Mouse (Mus musculus) hindbrain, embryonic 10.5 days (tissue): ENCODE results near the gene Arid5b. TPM values are rescaled to one million over a fixed set of nuclear protein-coding genes. Genes with fewer than 3 reads are reported as not detected.

Source experiments
- DNase-seq: peaks from one replicate; pipeline ENCODE4 v3.0.0-alpha.2; 2017; ENCODE audit warnings: low spot score
- H3K27ac ChIP-seq: fragments of 300-500 bp; sonication (generic); 2 replicates; pipeline ENCODE4 v1.5.1; 2016; ENCODE audit warnings: mild to moderate bottlenecking, moderate library complexity
- H3K27me3 ChIP-seq: fragments of 300-500 bp; sonication (generic); 2 replicates; pipeline ENCODE4 v1.6.1; 2016; ENCODE audit warnings: mild to moderate bottlenecking; ENCODE audit not compliant: poor library complexity, insufficient read depth, severe bottlenecking
- H3K36me3 ChIP-seq: fragments of 300-500 bp; sonication (generic); 2 replicates; pipeline ENCODE4 v1.6.1; 2016; ENCODE audit warnings: mild to moderate bottlenecking, moderate library complexity
- H3K4me1 ChIP-seq: fragments of 300-500 bp; sonication (generic); replicated peaks from 2 replicates; pipeline ENCODE4 v1.6.1; 2016; ENCODE audit warnings: mild to moderate bottlenecking
- H3K4me3 ChIP-seq: fragments of 300-500 bp; sonication (generic); 2 replicates; pipeline ENCODE4 v1.5.1; 2016; ENCODE audit warnings: mild to moderate bottlenecking, moderate library complexity
- H3K9me3 ChIP-seq: fragments of 300-500 bp; sonication (generic); 2 replicates; pipeline ENCODE4 v1.6.1; 2016; ENCODE audit warnings: mild to moderate bottlenecking, moderate library complexity
- WGBS: fragments of 180-500 bp; shearing (Covaris S2); methylation state at CpG from one replicate; pipeline ENCODE4 v1.1.7; 2016; 5-methylcytosine and 5-hydroxymethylcytosine counted together
- polyA plus RNA-seq: library from polyadenylated mRNA; unstranded; fragments of >200 nt; fragmentation: Nextera tagmentation; extraction: Ambion mirVana; gene quantifications from 2 replicates; pipeline ENCODE4 v1.2.1, GENCODE M21; 2016

The Arid5b gene
- polyA plus RNA-seq, 1 experiment from 2014 or later: 14.2 TPM

DNA sequence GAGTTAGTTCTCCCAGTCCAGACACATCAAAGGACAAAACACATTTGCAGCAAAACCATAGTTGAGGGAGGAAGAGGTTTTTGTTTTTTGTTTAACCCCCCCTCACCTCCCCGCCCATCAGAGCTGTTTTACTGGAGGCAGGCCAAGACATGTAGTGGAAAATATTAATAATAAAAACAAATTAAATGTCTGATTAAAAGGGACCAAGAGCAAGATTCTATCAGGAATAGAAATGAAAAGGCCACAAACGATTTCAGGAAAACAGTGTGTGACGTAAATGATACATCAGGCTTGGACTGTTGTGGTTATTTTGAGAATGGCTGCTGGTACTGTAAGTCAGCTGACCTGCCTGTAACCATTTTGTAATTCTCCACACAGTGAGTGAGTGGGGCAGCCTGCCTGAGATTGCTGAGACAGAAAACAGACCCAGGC, 85.7 kb downstream of the Arid5b start:
- Histone ChIP-seq H3K4me3 (no peak overlapping the region), H3K9me3 (no peaks in the 10 kb centered on the region), H3K36me3 (no peaks in the 10 kb centered on the region), H3K4me1 (peaks cover 26% of the 10 kb centered on the region), H3K27me3 (no peaks in the 10 kb centered on the region), H3K27ac (peak overlapping the region; percentile 29; the same call in 1 of the 2 replicates)
- 67% methylated on average over 3 of the region's 3 CpGs for WGBS
- DNase-seq: no peak

DNA sequence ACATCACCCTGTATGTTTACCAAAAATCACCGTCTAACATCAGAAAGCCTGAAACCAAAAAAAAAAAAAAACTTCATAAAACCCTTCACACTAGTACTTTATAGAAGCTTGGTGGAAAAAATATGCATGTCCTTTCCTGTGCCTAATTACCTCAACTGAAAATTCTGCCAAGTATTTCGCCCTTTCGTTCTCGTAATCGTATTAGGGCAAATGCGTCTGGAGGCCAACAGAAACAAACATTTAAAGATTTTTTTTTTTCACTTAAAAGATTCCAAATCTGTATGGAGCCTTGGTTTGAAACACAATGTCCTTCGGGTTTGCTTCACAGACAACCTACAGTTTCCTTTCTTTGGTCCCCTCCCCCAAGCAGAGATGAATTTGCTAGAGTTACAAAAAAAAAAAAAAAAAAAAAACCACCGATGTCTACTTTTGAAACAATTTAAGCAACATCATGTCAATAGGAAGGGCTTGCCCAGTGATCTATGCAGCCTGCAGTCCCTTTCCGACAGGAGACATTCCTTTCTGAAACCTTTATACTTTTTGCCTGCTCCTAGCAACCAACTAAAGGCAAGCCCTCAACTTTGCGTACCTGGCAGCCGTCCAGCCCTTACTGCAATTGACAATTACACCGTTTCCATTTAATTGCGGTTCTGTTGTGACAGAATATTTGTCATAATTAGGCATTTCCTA, 86.7 kb downstream of the Arid5b start:
- Histone ChIP-seq H3K9me3 (no peaks in the 10 kb centered on the region), H3K36me3 (no peaks in the 10 kb centered on the region), H3K27me3 (no peaks in the 10 kb centered on the region), H3K4me3 (no peak overlapping the region), H3K27ac (peak overlapping the region; percentile 50; the same call in 1 of the 2 replicates), H3K4me1 (peaks cover 26% of the 10 kb centered on the region)
- 51% methylated on average over 13 of the region's 13 CpGs for WGBS
- DNase-seq: no peak

DNA sequence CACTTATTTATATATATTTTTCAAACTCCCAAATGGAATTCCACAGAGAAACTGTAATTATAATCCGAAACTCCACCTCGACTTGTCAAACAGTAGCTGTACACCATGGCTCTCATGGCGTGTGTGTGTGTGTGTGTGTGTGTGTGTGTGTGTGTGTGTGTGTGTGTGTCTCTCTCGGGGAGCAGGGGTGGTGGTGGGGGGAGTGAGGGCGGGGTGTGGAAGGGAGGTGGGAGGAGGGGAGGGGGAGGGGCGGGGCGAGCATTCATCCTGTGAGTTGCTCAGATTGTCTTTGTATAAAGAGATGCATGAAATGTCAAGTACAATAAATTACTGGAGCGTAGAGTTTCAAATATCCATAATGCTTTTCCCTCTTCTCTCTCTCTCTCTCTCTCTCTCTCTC, 87.4 kb downstream of the Arid5b start:
- WGBS: 45% methylated on average over 5 of the region's 8 CpGs

DNA sequence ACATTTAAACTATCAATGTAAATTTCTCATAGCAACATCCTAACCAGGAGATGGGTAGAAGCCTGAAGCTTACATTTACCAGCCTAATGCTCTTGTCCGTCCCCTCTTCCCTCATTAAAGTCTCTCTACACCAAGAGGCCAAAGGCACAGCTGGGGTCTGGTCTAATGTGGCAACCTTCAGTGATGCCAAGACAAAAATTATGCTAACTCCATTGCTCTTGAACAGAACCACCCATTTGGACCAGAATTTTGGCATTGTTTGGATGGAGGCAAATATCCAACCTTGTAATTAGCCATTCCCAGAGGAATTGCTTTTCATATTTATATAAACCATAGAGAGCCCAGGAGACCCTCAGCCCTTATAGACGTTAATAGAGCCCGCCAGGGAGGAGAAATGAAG, 88.7 kb downstream of the Arid5b start:
- no peak for DNase-seq
- Histone ChIP-seq H3K4me3 (no peak overlapping the region), H3K36me3 (peaks cover 9% of the 10 kb centered on the region; the same call in 1 of the 2 replicates), H3K9me3 (no peaks in the 10 kb centered on the region), H3K27me3 (no peaks in the 10 kb centered on the region), H3K27ac (no peak overlapping the region), H3K4me1 (peaks cover 22% of the 10 kb centered on the region)
- 79% methylated on average over 3 of the region's 3 CpGs for WGBS

More for the DNA sequence above, 87.4 kb downstream of the Arid5b start:
- Histone ChIP-seq H3K27me3 (no peaks in the 10 kb centered on the region), H3K4me1 (peaks cover 22% of the 10 kb centered on the region), H3K4me3 (peak overlapping the region; percentile 9; the same call in 1 of the 2 replicates), H3K36me3 (no peaks in the 10 kb centered on the region), H3K9me3 (no peaks in the 10 kb centered on the region), H3K27ac (peak overlapping the region; percentile 50; the same call in 1 of the 2 replicates)
- DNase-seq: peak; percentile 21

DNA sequence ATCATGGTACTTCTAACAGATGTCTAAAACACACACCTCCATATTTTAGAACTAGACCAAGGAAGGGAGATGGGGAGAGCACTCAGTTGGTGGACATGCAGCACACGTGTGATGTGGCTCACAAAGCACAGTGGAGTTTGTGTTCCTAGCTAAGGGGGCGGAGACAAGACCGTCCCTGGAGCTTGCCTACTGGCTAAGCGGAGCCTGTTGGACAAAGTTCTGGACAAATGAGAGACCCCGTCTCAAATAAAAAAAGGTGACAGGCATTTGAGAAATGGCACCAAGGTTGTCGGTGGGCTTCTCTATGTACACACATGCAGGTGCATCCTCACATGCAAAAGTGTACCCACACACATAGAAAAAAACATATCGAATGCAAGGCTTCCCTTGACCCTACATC, 95.4 kb downstream of the Arid5b start:
- 92% methylated on average over 7 of the region's 7 CpGs for WGBS
- Histone ChIP-seq H3K4me3 (no peak overlapping the region), H3K27ac (no peak overlapping the region), H3K4me1 (no peaks in the 10 kb centered on the region), H3K27me3 (no peaks in the 10 kb centered on the region), H3K36me3 (peaks cover 9% of the 10 kb centered on the region; the same call in 1 of the 2 replicates), H3K9me3 (no peaks in the 10 kb centered on the region)
- no peak for DNase-seq

DNA sequence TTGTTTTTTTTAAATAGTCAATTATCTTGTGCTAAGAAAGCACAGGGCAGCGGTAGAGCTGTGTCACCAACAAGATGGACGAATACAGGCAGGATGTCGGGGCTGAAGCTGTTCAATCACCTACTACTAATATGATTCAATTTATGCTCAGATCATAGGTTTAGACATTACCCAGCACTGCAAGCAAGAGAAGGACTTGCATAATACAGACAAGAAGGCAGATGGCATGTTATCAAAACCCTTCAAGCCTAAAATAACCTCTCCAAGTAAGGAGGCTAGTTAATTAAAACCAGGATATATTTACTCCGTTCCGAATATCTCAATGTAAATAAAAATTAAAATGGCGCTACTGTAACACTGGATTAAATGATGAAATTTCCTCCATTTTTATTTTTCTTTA, 96.3 kb downstream of the Arid5b start:
- no peaks in the 10 kb centered on the region for H3K4me1 ChIP-seq
- H3K36me3 ChIP-seq: peaks cover 9% of the 10 kb centered on the region; the same call in 1 of the 2 replicates
- H3K9me3 ChIP-seq: no peaks in the 10 kb centered on the region
- no peak for DNase-seq
- no peaks in the 10 kb centered on the region for H3K27me3 ChIP-seq
- no peak overlapping the region for H3K27ac ChIP-seq
- 91% methylated on average over 6 of the region's 6 CpGs for WGBS
- H3K4me3 ChIP-seq: no peak overlapping the region

DNA sequence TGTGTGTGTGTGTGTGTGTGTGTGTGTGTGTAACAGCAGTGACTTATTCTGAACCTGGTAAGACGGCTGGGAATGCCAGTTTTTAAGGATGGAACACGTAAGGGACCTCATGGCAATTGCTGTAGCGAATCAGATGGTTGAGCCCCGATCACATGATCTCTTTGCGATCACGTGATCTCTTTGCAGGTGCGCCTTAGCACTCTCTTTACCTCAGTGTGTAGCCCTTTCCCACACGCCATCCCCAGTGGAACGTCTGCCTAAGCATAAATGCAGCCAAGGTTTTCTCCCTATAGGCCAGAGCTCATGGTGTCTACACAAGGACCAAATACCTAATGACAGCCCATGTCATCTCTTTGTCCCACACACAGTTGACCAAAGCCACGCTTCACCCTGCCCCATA, 97.4 kb downstream of the Arid5b start:
- Histone ChIP-seq H3K36me3 (peaks cover 9% of the 10 kb centered on the region; the same call in 1 of the 2 replicates), H3K27ac (no peak overlapping the region), H3K4me3 (no peak overlapping the region), H3K9me3 (no peaks in the 10 kb centered on the region), H3K27me3 (no peaks in the 10 kb centered on the region), H3K4me1 (no peaks in the 10 kb centered on the region)
- WGBS: 94% methylated on average over 10 of the region's 10 CpGs
- no peak for DNase-seq

DNA sequence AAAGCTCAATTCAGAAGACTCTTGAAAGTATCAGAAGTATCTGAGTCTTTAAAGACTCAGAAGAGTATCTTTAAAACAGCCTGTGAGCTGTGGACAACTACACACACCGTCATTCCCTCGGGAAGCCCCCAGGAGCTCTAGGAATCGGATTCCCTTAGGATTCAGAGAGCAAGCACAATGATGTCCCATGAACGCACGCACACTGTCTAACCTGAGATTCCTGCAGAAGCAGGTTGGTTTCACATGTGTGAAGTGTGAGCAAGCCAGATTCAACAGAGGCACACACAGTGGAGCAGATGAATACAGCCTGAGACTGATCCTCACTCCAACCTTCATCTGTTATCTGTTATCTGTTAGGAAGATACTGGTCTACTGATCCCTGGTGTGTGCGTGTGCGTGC, 97.8 kb downstream of the Arid5b start:
- no peak overlapping the region for H3K27ac ChIP-seq
- H3K27me3 ChIP-seq: no peaks in the 10 kb centered on the region
- WGBS: 95% methylated on average over 7 of the region's 7 CpGs
- no peaks in the 10 kb centered on the region for H3K9me3 ChIP-seq
- H3K4me1 ChIP-seq: no peaks in the 10 kb centered on the region
- DNase-seq: no peak
- peaks cover 6% of the 10 kb centered on the region; the same call in 1 of the 2 replicates for H3K36me3 ChIP-seq
- no peak overlapping the region for H3K4me3 ChIP-seq

DNA sequence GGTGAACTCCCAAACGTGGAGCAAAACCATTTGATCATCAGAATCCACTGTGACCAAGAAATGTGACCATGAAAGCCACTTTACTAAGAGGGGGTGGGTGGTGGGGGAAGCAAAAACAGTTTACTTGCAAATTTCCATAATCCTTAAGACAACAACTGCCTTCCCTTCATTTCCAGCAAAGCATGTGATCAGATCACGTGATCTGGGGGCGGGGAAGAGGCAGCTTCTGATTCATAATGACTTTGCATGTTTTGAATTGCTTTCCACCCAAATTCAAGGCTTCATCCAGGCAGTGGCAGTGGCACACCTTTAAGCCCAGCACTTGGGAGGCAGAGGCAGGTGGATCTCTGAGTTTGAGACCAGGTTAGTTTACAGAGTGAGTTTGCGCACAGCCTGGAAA, 98.4 kb downstream of the Arid5b start:
- DNase-seq: no peak
- no peak overlapping the region for H3K4me3 ChIP-seq
- no peaks in the 10 kb centered on the region for H3K4me1 ChIP-seq
- peaks cover 3% of the 10 kb centered on the region; the same call in 1 of the 2 replicates for H3K36me3 ChIP-seq
- H3K9me3 ChIP-seq: no peaks in the 10 kb centered on the region
- no peak overlapping the region for H3K27ac ChIP-seq
- WGBS: 78% methylated on average over 4 of the region's 4 CpGs
- no peaks in the 10 kb centered on the region for H3K27me3 ChIP-seq

DNA sequence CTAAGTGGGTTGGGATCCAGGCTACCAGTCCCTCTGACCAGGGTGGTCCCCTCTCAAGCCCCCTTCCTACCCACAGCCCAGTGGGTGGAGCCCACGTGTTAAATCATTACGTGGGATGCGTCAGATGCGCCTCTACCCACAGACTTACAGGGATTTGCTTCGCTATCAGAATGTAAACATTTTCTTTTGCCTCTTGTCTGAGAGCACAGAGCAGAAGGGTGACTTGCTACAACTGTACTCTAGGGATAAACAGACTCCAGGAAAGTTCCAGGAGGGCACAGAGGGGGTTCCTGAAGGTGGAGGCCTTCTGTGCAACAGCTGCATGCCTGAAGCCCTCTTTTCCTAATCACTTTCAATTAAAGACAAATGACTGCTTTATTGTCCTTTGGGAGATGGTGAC, 98.8 kb downstream of the Arid5b start:
- Histone ChIP-seq H3K9me3 (no peaks in the 10 kb centered on the region), H3K27me3 (no peaks in the 10 kb centered on the region), H3K27ac (no peak overlapping the region), H3K36me3 (no peaks in the 10 kb centered on the region), H3K4me1 (no peaks in the 10 kb centered on the region), H3K4me3 (no peak overlapping the region)
- 71% methylated on average over 5 of the region's 5 CpGs for WGBS
- no peak for DNase-seq

DNA sequence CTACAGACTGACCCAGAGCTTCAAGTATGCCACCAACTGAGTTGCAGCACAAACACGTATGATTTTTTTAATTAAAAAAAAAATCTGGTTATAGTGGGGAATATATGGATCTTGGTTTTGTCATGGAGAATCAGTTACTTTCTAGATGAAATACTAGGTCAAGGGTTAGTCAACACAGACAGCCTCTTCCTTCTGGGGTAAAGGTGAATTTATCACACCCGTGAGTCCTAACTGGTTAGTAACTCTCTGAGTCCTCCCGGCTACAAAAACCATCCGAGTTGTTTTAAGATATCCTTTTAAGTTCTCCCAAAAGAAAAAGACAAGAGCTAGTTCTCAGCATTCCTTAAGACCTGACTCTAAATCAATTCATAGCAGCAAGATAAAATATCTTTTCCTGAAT, 99.2 kb downstream of the Arid5b start:
- no peak overlapping the region for H3K27ac ChIP-seq
- no peaks in the 10 kb centered on the region for H3K36me3 ChIP-seq
- H3K9me3 ChIP-seq: no peaks in the 10 kb centered on the region
- no peaks in the 10 kb centered on the region for H3K27me3 ChIP-seq
- no peaks in the 10 kb centered on the region for H3K4me1 ChIP-seq
- DNase-seq: no peak
- WGBS: 86% methylated on average over 4 of the region's 4 CpGs
- H3K4me3 ChIP-seq: no peak overlapping the region

DNA sequence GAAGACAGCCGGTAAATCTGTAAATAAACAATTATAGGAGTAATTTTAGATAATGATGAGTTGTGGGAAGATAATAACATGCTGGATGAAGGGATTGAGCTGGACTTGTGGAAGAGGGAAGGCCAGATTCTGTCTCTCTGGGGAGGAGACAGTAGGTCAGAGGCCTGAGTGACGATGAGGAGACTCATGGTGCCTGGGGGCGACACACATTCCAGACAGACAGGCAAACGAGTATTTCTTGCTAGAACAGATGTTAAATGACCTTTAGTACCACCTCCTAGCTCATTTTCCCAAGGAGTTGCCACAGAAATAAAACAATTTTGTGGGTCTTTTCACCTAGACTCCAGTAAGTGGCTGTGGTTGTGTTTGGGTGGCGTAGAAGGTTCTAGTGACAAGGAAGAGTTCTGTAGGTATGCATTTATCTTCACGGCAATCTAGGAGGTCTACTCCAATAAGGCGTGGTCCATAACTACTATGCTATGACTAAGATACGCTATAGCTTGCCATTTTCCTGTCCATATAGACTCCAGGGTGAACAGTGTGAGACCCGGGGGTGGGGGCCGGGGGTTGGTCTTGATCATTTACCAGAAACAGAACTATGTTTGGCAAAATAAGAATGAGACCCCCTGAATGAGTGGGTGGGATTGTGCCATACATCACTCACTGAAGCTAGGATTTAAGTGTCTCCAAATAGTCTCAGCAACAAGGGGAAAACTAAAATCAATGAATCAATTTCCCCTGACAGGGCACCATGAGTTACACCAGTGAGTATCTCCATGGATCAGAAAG, 100.6 kb downstream of the Arid5b start:
- H3K27ac ChIP-seq: no peak overlapping the region
- DNase-seq: no peak
- WGBS: 84% methylated on average over 10 of the region's 10 CpGs

DNA sequence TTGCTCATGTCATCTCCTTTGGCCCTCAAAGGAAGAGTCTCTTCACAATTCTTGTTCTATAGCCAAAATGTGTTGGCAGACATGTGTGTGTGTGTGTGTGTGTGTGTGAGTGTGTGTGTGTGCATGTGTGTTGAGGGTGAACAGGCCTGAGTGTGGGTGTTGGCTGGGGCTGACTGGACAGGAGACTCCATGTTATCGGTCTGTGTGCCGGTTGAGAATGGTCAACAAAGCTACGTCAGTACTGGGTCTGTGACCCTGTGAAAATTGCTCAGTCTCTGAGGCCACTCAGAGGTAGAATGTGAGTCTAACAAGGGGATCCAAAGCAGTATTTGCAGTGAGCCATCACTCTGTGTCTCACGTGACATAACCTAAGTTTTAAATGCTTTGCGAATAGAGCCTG, 102.7 kb downstream of the Arid5b start:
- H3K27me3 ChIP-seq: no peaks in the 10 kb centered on the region
- WGBS: 91% methylated on average over 5 of the region's 5 CpGs
- no peak for DNase-seq
- no peaks in the 10 kb centered on the region for H3K9me3 ChIP-seq
- H3K4me1 ChIP-seq: no peaks in the 10 kb centered on the region
- H3K4me3 ChIP-seq: no peak overlapping the region
- H3K36me3 ChIP-seq: no peaks in the 10 kb centered on the region
- H3K27ac ChIP-seq: no peak overlapping the region

More for the DNA sequence above, 100.6 kb downstream of the Arid5b start:
- Histone ChIP-seq H3K4me3 (no peak overlapping the region), H3K36me3 (no peaks in the 10 kb centered on the region), H3K9me3 (no peaks in the 10 kb centered on the region), H3K27me3 (no peaks in the 10 kb centered on the region), H3K4me1 (no peaks in the 10 kb centered on the region)
